Mouse (Mus musculus) CH12F3 (cell line): ENCODE results near the gene Foxo4.

Source experiments
- in situ Hi-C: fragments of 300-500 bp; cut with MboI; formaldehyde crosslinking; loops from 2 replicates; pipeline ENCODE4 v1.14.3; 2020; ENCODE audit warnings: low sequenced_read_pairs

Foxo4 gene

DNA sequence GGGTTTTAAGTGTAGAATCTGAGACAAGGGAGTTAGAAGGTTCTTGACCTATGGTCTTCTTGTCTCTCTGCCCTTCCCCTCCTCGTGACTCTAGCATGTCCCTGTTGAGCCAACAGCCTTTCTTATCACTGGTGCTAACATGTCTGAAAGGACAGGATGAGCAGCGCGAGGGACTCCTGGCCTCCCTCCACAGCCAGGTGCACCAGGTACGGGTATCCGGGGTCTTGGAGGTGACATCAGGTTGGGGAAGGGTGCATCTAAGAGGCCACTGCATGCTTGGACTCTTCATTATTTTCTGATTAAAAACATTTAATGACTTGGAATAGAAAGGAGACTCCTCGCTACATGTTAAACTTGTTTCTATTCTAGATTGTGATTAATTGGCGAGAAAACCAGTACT lies 34.7 kb downstream of the Foxo4 start:
- in situ Hi-C loops, result no loop called here

DNA sequence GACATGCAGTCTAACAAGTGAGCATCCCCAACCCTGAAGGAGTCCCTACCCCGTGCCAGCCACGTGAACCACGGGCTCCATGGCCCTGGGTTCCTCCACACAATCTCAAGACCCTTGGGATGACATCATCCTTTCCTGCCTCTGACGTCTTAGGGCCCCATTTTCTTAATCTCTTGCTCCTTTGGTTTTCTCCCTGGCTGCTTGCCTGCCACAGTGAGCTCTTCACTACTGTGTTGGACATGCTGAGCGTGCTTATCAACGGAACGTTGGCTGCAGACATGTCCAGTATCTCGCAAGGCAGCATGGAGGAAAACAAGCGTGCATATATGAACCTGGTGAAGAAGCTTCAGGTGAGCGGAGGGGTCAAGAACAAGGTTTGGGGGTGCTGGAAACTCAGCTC lies 35.8 kb downstream of the Foxo4 start:
- in situ Hi-C loops, result no loop called here

DNA sequence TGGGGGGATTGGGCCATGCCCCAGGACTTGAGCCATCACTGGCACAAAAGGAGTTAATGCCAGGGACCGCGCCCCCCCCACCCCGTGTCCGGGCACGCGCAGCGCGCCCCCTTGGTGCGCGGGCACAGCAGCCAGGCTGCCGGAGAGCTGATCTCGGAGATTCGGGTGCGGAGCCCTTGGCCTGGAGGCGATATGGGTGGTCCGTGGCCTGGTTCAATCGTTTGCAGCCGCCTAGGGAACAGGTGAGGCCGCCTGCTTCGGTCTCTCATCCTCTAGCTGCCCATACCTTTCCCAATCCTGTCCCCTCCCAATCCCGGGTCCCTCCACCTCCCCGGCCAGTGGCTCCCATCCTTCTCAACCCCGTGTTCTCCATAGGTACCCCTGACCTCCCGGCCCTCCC lies 44.7 kb downstream of the Foxo4 start, which contains the start of gene Nlgn3:
Nlgn3 (plus strand) TSS at position 114 of the 400 bp plus-strand sequence.
- in situ Hi-C loops, result no loop called here

DNA sequence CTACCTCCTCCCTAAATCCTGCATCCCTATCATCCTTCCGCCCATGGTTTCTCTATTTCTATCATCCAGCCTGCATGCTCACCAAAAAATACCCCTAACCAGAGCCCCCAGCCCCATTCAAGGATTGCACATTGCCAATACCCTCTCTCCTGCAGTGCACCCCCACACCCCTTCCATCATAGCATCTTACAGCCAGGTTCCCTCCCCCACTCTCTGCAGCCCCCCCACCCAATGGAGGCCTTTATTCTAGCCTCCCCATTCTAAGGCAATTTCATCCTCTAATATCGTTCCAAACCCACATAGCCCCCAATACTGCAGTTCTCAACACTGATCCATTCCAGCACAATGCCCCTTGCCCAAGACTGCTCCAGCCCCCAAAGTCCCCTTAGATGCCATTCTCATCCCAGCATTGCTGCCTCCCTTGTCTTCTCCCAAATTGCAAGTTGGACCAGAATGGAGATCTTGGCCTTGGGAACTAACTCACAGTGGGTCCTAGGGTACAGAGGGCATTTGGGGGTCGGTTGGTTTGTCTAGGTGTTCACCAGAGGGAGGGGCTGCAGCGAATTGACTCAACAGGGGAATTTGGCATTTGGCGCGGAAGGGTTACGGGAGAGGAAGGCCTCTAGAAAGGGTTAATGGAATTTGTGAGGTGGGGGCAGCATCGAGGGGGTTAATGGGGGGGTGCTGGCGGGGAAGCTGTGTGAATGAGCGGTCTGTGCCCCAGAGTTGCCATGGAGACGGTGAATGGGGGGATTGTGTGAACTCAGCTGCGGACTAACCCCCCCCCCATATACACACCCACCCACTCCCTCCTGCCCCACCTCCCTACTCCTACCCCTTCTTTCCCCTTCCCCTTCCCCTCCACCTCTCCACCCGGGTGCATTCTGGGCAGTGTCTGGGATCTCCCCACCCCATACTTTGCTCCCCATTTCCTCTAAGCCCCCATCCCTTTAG lies 45.4 kb downstream of the Foxo4 start:
- in situ Hi-C loops, result no loop called here

DNA sequence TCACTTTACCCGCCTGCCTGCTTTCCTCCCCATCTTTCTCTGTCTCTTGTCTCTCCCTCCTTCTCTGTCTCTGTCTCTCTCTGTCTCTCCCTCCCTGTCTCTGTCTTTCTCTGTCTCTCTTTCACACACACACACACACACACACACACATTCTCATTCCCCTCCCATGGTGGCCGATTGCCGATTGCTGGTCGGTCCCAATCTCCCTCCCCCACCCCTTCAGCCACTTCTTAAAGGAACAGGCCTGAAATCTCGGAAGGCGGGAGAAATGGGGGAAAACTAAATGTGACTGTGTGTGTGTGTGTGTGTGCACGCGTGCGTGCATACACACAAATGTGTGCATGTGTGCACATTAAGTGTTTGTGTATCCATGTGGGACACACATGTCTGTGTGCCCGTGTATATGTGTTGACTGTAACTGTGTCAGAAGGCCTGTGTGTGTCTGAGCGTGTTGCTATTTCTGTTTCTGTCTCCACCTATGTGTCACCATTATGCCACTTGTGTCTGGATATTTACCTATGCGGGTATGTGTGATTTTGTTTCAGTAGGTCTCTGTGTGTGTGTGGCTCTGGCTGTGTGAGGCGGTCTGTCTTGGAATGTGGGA lies 46.2 kb downstream of the Foxo4 start:
- in situ Hi-C loops, result no loop called here

DNA sequence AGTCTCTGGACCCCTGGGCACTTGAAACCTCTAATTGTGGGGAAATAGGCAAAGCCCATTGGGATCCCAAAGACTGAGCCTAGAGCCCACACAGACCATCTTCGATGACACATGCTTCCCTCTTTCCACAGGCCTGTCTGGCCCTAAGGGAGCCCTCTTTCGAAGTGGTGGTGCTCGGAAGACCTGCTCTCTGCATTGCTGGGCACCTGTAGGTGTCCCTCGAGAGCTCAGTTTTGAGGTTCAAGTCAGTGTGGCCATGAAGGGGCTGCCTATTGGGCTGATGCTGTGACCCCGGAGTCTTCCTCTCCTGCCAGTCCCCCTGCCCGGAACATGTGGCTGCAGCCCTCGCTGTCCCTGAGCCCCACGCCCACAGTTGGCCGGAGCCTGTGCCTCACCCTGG lies 47.3 kb downstream of the Foxo4 start:
- in situ Hi-C loops, result no loop called here

DNA sequence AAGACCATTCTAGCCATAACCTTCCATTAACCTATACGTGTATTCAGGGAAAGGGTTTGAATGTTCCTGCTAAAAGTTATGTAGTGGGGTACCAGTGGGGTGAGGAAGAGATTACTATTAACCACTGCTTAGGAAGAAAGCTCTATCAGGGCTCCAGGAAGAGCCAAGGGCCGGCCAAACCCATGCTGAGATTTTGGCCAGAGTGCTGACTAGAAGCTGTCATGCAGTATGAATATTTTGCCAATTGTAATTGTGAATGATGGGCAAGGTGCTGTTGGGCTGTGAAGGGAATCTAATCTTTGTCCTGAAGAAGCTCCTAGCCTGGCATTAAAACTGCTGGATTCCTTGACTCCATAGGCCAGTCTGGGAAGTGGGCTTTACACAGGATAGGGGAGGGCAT lies 50.3 kb downstream of the Foxo4 start:
- in situ Hi-C loops, result no loop called here

DNA sequence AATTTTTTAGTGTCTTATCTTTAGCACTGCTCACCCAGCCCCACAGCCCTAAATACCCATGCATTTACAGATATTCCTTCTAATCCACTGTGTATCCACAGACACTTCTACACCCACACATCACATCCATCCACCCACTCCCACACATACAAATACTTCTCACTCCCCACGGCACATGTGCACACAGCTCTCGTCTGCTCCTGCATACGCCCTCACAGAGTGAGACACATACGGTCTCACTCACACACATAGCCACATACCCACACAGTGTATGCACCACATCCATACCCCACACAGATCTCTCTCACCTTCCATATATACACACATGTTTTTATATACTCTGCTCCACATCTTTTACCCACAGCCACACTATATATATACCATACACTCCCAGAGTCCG lies 55.0 kb downstream of the Foxo4 start:
- in situ Hi-C loops, result no loop called here
